Mouse (Mus musculus): ENCODE data around the gene Erich3. TPM values are rescaled to one million over a fixed set of nuclear protein-coding genes. Genes with fewer than 3 reads are reported as not detected.

Gene Erich3
- polyA plus RNA-seq, 1 experiment, result 0.35 TPM

DNA sequence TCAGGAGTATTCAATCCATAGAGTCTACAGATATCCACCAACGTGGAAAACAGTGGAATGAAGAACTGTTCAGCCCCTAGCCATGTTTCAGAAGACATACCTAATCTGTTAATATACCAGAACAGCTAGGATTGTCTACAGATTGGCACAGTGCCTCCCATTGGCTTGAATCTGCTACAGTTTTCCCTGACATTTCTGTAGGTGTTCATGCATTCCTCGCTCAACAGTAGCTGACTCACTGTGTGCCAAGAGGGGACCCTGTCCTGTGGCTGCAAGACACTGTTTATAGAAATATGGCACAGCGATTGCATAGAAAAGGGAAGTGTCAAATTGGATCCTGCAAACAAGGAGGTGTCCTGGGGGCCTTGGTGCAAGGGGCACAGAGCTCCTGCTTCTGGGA, 36.6 kb downstream of the Erich3 start:
- H3K4me3 ChIP-seq (ENCODE audit: insufficient read depth, low read length), result no peak overlapping the region
- no peak overlapping the region for H3K27ac ChIP-seq (ENCODE audit: insufficient read depth, low read length)
- TF ChIP-seq CTCF (IDR thresholded peaks at IDR 0.05; ENCODE audit: borderline replicate concordance, insufficient read depth, low read length) (no peak), POLR2A (IDR thresholded peaks at IDR 0.05; ENCODE audit: low read depth, low read length) (no peak)
- H3K4me1 ChIP-seq (ENCODE audit: control insufficient read depth, insufficient read depth, low read length), result no peaks in the 10 kb centered on the region

DNA sequence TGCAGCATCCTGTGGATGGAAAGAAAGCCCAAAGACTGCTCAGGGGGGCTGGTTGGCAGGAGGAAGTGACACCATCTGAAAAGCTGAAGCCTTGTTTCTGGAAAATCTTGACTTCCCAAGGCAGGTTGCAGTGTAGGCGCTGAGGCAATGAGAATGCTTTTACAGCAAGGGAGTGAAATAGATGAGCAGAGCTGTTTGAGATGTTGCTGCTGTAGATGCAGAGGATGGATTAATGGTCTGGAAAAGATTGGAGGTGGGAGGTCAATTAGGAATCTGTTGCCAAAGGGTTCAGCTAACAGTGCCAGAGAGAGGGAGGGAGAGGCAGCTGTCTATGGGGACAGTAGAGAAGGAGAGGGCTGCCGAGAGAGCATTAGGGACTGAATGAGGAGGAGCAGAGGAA, 37.1 kb downstream of the Erich3 start:
- TF ChIP-seq POLR2A (IDR thresholded peaks at IDR 0.05; ENCODE audit: low read depth, low read length), result no peak
- no peak for TF ChIP-seq CTCF (IDR thresholded peaks at IDR 0.05; ENCODE audit: borderline replicate concordance, insufficient read depth, low read length)
- no peak overlapping the region for H3K4me3 ChIP-seq (ENCODE audit: insufficient read depth, low read length)
- no peak overlapping the region for H3K27ac ChIP-seq (ENCODE audit: insufficient read depth, low read length)
- H3K4me1 ChIP-seq (ENCODE audit: control insufficient read depth, insufficient read depth, low read length), result no peaks in the 10 kb centered on the region

DNA sequence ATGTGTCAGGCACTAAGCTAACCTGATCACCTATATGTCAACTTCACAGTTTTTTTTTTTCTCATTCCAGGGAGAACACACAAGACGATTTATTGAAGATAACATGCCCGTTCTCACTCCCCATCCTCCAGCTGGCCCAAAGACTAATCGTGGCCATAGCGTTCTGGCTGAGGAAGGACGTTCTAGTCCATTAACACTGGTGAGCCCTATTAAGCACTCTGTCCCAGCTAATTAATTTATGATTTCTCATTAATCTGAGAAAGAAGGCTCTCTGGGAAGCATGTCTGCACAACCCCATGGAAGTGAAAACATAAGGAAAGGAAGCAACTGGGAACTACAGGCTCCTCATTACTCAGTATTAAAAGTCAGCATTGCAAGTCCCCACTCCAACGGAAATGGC, 41.1 kb downstream of the Erich3 start:
- TF ChIP-seq CTCF (IDR thresholded peaks at IDR 0.05; ENCODE audit: borderline replicate concordance, insufficient read depth, low read length) (no peak), POLR2A (IDR thresholded peaks at IDR 0.05; ENCODE audit: low read depth, low read length) (no peak)
- Histone ChIP-seq H3K4me1 (ENCODE audit: control insufficient read depth, insufficient read depth, low read length) (no peaks in the 10 kb centered on the region), H3K27ac (ENCODE audit: insufficient read depth, low read length) (no peak overlapping the region), H3K4me3 (ENCODE audit: insufficient read depth, low read length) (no peak overlapping the region)

DNA sequence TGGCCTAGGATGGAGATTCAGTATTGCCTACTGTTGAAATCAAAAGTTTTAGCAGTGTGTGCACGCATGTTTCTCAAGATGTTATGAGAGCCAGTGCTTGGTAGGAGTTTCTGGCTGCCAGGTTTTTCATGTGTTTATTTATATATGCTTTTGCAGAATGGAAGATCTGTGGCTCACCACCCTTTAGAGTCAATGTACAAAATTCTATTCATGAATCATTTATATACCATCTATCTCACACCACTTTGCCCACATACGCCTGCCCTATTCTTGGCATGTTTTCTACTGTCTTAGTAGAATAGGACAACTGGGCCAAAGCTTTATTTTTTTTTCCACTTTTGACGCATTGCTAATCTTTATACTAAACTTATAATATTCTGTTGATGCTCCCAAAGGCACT, 44.5 kb downstream of the Erich3 start:
- Histone ChIP-seq H3K4me3 (ENCODE audit: insufficient read depth, low read length) (no peak overlapping the region), H3K27ac (ENCODE audit: insufficient read depth, low read length) (no peak overlapping the region), H3K4me1 (ENCODE audit: control insufficient read depth, insufficient read depth, low read length) (no peaks in the 10 kb centered on the region)
- no peak for TF ChIP-seq POLR2A (IDR thresholded peaks at IDR 0.05; ENCODE audit: low read depth, low read length)
- no peak for TF ChIP-seq CTCF (IDR thresholded peaks at IDR 0.05; ENCODE audit: borderline replicate concordance, insufficient read depth, low read length)

DNA sequence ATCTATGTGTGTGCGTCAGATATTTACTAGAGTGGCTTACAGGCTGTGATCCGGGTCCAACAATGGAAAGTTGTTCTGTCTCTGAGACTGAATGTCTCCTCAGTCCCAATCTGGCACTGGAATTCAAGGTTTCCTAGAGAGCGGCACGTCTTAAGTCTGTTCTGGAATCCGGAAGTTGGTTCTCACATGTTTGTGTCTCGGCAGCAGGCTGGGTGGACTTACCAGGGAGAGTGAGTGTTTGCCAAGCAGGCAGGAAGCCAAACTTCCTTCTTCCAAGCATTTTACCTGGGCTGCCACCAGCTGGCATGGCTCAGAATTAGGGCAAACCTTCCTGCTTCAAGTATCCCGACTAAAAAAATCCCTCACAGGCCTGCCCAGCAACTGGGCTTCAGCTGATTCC, 59.5 kb downstream of the Erich3 start:
- Histone ChIP-seq H3K27ac (ENCODE audit: insufficient read depth, low read length) (no peak overlapping the region), H3K4me3 (ENCODE audit: insufficient read depth, low read length) (no peak overlapping the region), H3K4me1 (ENCODE audit: control insufficient read depth, insufficient read depth, low read length) (no peaks in the 10 kb centered on the region)
- TF ChIP-seq POLR2A (IDR thresholded peaks at IDR 0.05; ENCODE audit: low read depth, low read length), result no peak
- TF ChIP-seq CTCF (IDR thresholded peaks at IDR 0.05; ENCODE audit: borderline replicate concordance, insufficient read depth, low read length), result no peak

DNA sequence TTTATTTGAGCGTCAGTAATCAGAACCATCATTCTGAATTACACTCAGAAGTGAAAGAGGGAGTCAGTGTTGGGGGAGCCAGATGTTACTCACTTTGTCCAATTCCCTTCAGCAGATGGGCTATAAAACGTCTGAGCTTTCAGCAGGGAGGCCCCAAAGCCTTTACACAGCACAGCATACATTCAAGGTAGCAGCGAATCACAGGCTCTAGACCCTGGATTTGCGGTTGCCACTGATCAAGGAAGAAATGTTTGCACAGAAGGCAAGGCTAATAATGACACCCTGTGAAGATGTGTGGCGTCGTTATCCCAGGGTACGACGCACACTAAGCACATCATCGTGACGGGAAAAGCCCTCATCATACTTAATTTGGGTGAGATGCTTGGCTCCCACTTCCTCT, 67.8 kb downstream of the Erich3 start:
- TF ChIP-seq CTCF (IDR thresholded peaks at IDR 0.05; ENCODE audit: borderline replicate concordance, insufficient read depth, low read length) (no peak), POLR2A (IDR thresholded peaks at IDR 0.05; ENCODE audit: low read depth, low read length) (no peak)
- H3K27ac ChIP-seq (ENCODE audit: insufficient read depth, low read length), result no peak overlapping the region
- H3K4me1 ChIP-seq (ENCODE audit: control insufficient read depth, insufficient read depth, low read length), result no peaks in the 10 kb centered on the region
- H3K4me3 ChIP-seq (ENCODE audit: insufficient read depth, low read length), result no peak overlapping the region

DNA sequence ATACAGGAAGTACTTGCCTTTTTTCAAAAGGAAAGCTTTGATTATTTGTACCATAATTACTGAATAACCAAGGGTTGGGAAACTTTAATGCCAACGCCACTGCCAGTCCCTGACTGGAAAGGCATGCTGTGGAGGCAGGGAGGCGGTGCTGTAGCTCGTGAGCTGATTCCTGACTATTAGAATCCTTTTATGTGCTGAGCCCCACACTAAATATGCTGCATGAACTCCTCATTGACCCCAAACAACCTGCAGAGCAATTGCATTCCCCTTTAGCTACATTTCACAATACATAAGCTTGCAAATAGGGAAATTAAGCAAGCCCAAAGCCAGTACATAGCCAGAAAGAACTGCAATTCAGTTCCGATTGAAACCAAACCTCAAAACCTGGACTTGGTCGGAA, 77.8 kb downstream of the Erich3 start:
- Histone ChIP-seq H3K4me1 (ENCODE audit: control insufficient read depth, insufficient read depth, low read length) (no peaks in the 10 kb centered on the region), H3K4me3 (ENCODE audit: insufficient read depth, low read length) (no peak overlapping the region), H3K27ac (ENCODE audit: insufficient read depth, low read length) (no peak overlapping the region)
- TF ChIP-seq CTCF (IDR thresholded peaks at IDR 0.05; ENCODE audit: borderline replicate concordance, insufficient read depth, low read length) (no peak), POLR2A (IDR thresholded peaks at IDR 0.05; ENCODE audit: low read depth, low read length) (no peak)

DNA sequence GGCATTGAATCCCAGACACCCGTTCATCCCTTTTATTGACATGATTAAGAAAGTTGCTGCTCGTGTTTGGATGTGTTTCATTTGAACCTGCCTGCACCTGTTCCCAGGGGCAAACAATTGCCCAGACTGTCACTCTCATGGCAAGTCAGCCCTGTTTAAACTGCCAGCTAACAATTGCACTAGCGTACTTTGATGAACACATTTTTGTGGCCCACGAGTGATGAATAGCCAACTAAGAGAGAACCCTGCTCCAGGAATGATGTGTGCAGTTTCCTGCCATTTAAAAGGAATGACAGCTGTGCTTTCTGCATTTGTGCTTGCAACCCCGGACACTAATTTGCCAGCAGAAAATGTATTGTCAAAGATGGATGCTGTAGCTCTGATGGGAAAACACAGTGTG, 79.3 kb downstream of the Erich3 start:
- TF ChIP-seq CTCF (IDR thresholded peaks at IDR 0.05; ENCODE audit: borderline replicate concordance, insufficient read depth, low read length), result no peak
- no peak for TF ChIP-seq POLR2A (IDR thresholded peaks at IDR 0.05; ENCODE audit: low read depth, low read length)
- no peaks in the 10 kb centered on the region for H3K4me1 ChIP-seq (ENCODE audit: control insufficient read depth, insufficient read depth, low read length)
- H3K4me3 ChIP-seq (ENCODE audit: insufficient read depth, low read length), result no peak overlapping the region
- H3K27ac ChIP-seq (ENCODE audit: insufficient read depth, low read length), result no peak overlapping the region

DNA sequence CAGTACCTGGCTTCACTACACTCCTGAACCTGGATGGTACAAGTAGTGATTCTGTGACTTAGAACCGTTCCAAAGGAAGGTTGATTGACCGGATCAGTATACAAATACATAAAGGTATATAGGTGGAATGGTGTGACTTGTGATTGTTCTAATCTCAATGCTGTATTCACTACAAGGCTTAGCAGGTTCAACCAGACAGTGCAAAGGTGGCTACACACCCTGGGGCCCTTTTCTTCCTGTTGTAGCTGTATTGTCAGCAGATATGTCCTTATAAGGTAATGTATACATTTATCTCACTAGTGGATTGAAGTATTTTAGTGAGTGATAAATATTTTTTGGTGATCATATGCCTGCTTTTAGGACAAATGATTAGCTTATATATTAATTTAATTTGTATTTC, 80.7 kb downstream of the Erich3 start:
- Histone ChIP-seq H3K4me1 (ENCODE audit: control insufficient read depth, insufficient read depth, low read length) (no peaks in the 10 kb centered on the region), H3K4me3 (ENCODE audit: insufficient read depth, low read length) (no peak overlapping the region), H3K27ac (ENCODE audit: insufficient read depth, low read length) (no peak overlapping the region)
- TF ChIP-seq POLR2A (IDR thresholded peaks at IDR 0.05; ENCODE audit: low read depth, low read length), result no peak
- no peak for TF ChIP-seq CTCF (IDR thresholded peaks at IDR 0.05; ENCODE audit: borderline replicate concordance, insufficient read depth, low read length)

DNA sequence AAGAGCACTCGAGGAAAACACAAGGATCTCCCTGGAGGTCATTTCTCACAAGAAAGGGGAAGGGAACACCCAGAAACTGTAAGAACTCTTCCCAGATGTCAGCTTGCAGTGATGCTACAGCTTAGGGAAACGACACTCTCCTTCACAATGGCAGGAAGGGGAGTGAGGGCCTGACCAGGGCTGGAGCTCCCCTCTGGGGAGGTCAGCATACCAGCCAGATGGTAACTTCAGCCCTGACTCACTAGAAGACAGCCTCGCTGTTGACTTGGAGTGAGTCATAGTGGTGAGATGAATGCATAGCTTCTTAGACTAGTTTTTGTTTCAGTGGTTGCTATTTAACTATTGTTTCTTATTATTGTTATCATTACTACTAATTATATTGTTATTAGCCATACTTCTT, 90.8 kb downstream of the Erich3 start:
- TF ChIP-seq CTCF (IDR thresholded peaks at IDR 0.05; ENCODE audit: borderline replicate concordance, insufficient read depth, low read length), result no peak
- no peak for TF ChIP-seq POLR2A (IDR thresholded peaks at IDR 0.05; ENCODE audit: low read depth, low read length)
- no peak overlapping the region for H3K4me3 ChIP-seq (ENCODE audit: insufficient read depth, low read length)
- H3K4me1 ChIP-seq (ENCODE audit: control insufficient read depth, insufficient read depth, low read length), result no peaks in the 10 kb centered on the region
- H3K27ac ChIP-seq (ENCODE audit: insufficient read depth, low read length), result peak overlapping the region; percentile 45; the same call in 1 of the 2 replicates

DNA sequence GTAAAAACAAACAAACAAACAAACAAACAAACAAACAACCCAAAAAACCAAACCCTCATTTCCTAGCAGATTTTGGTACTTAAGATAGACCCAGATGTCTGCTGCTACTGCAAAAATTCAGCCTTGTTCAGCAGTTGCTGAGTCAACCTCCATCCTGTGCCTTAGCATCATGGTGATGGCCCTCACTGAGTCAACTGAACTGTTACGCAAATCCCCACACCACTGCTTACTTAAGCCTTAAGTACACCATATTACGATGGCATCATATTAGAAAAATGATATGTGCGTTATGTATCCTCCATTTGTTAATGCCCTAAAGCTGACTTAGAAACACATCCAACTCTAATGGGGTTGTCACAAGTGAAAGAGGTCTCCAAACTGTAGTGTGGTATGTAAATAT, 91.6 kb downstream of the Erich3 start:
- no peak for TF ChIP-seq CTCF (IDR thresholded peaks at IDR 0.05; ENCODE audit: borderline replicate concordance, insufficient read depth, low read length)
- no peak for TF ChIP-seq POLR2A (IDR thresholded peaks at IDR 0.05; ENCODE audit: low read depth, low read length)
- Histone ChIP-seq H3K4me3 (ENCODE audit: insufficient read depth, low read length) (no peak overlapping the region), H3K27ac (ENCODE audit: insufficient read depth, low read length) (no peak overlapping the region; the same call in 1 of the 2 replicates), H3K4me1 (ENCODE audit: control insufficient read depth, insufficient read depth, low read length) (no peaks in the 10 kb centered on the region)
